ENCODE assay signal across 11 mouse cellular contexts in genomic region chr19:15201262-15201661, GRCm38 (mm10).
DNase-seq lines count a peak whose midpoint lies in the region; ATAC-seq lines count a peak whose summit lies in the region.
"Had no signal": no experiment of that assay in that cellular context is flagged by ENCODE, and none has a peak within 500 bp of the region (broad histone marks: within the 10 kb centered on the region; RNA-seq: fewer than 3 reads in every experiment).

No protein-coding gene starts in this region.

- H3K4me2 ChIP-seq in hindbrain, embryonic 16.5 days (ENCODE audit: low read length) = no peak overlapping the region
- H3K4me2 ChIP-seq in forebrain, embryonic 12.5 days = no peak overlapping the region
- no peak overlapping the region for H3K4me2 ChIP-seq in midbrain, embryonic 16.5 days (ENCODE audit: low read length)
- H3K4me2 ChIP-seq: limb, embryonic 12.5 days had no signal

- H3K4me3 ChIP-seq in hindbrain, embryonic 10.5 days = no peak overlapping the region
- H3K4me3 ChIP-seq in hindbrain, embryonic 16.5 days (ENCODE audit: low read length) = no peak overlapping the region
- no peak overlapping the region for H3K4me3 ChIP-seq in forebrain, embryonic 12.5 days (replicated peaks)
- no peak overlapping the region for H3K4me3 ChIP-seq in midbrain, embryonic 16.5 days (ENCODE audit: low read depth, low read length)
- H3K4me3 ChIP-seq: limb, embryonic 12.5 days had no signal

- H3K9me3 ChIP-seq in hindbrain, embryonic 10.5 days = no peaks in the 10 kb centered on the region
- no peaks in the 10 kb centered on the region for H3K9me3 ChIP-seq in hindbrain, embryonic 16.5 days (ENCODE audit: control insufficient read depth, low read length)
- no peaks in the 10 kb centered on the region for H3K9me3 ChIP-seq in forebrain, embryonic 12.5 days
- H3K9me3 ChIP-seq in midbrain, embryonic 16.5 days (replicated peaks; ENCODE audit: control insufficient read depth, low read length, poor library complexity, severe bottlenecking) = no peaks in the 10 kb centered on the region
- H3K9me3 ChIP-seq: limb, embryonic 12.5 days had no signal

- no peaks in the 10 kb centered on the region for H3K36me3 ChIP-seq in hindbrain, embryonic 10.5 days
- H3K36me3 ChIP-seq in hindbrain, embryonic 16.5 days (ENCODE audit: control insufficient read depth, insufficient read depth, low read length) = no peaks in the 10 kb centered on the region
- no peaks in the 10 kb centered on the region for H3K36me3 ChIP-seq in forebrain, embryonic 12.5 days (replicated peaks)
- H3K36me3 ChIP-seq in midbrain, embryonic 16.5 days (ENCODE audit: control insufficient read depth, insufficient read depth, low read length) = no peaks in the 10 kb centered on the region
- H3K36me3 ChIP-seq: limb, embryonic 12.5 days had no signal

- H3K9ac ChIP-seq in hindbrain, embryonic 16.5 days (ENCODE audit: low read depth, low read length) = no peak overlapping the region
- H3K9ac ChIP-seq in forebrain, embryonic 12.5 days = no peak overlapping the region
- no peak overlapping the region for H3K9ac ChIP-seq in midbrain, embryonic 16.5 days (ENCODE audit: low read depth, low read length)
- H3K9ac ChIP-seq: limb, embryonic 12.5 days had no signal

- H3K27ac ChIP-seq in hindbrain, embryonic 10.5 days = peak overlapping the region; percentile 5; the same call in 1 of the 2 replicates
- no peak overlapping the region for H3K27ac ChIP-seq in hindbrain, embryonic 16.5 days (ENCODE audit: low read depth, low read length)
- H3K27ac ChIP-seq in forebrain, embryonic 12.5 days = peak overlapping the region; percentile 68
- no peak overlapping the region for H3K27ac ChIP-seq in midbrain, embryonic 16.5 days (ENCODE audit: low read length)
- H3K27ac ChIP-seq: limb, embryonic 12.5 days had no signal

- H3K4me1 ChIP-seq in hindbrain, embryonic 10.5 days (replicated peaks) = peaks cover 11% of the 10 kb centered on the region
- H3K4me1 ChIP-seq in hindbrain, embryonic 16.5 days (ENCODE audit: control insufficient read depth, insufficient read depth, low read depth, low read length) = no peaks in the 10 kb centered on the region
- peaks cover 20% of the 10 kb centered on the region for H3K4me1 ChIP-seq in forebrain, embryonic 12.5 days
- peaks cover 9% of the 10 kb centered on the region; the same call in 1 of the 2 replicates for H3K4me1 ChIP-seq in midbrain, embryonic 16.5 days (ENCODE audit: control insufficient read depth, insufficient read depth, low read length)
- H3K4me1 ChIP-seq: limb, embryonic 12.5 days had no signal

- DNase-seq in hindbrain, embryonic 10.5 days (ENCODE audit: low spot score) = no peak
- peak; percentile 4 for DNase-seq in lung, postnatal 10 days
- no peak for DNase-seq in lung, postnatal 14 days
- DNase-seq in gastrocnemius, postnatal 25 days = no peak
- DNase-seq: cerebellum, adult 8-10 months; thymus, postnatal 14 days had no signal

- 31% methylated on average over 3 of the region's 3 CpGs for WGBS in hindbrain, embryonic 10.5 days
- WGBS in hindbrain, embryonic 16.5 days = 17% methylated on average over 3 of the region's 3 CpGs
- WGBS in forebrain, embryonic 12.5 days = 14% methylated on average over 3 of the region's 3 CpGs
- WGBS in midbrain, embryonic 16.5 days = 11% methylated on average over 3 of the region's 3 CpGs

- ATAC-seq in hindbrain, embryonic 16.5 days = no peak; the same call in 1 of the 2 replicates
- peak; percentile 36; the same call in 1 of the 2 replicates for ATAC-seq in forebrain, embryonic 12.5 days (ENCODE audit: low FRiP score)
- 0 out of 2 replicates have a peak, but pooled peaks have one; percentile 32 for ATAC-seq in midbrain, embryonic 16.5 days
- no peak for ATAC-seq in megakaryocyte-erythroid progenitor cell, adult 5-6 weeks (replicated peaks; ENCODE audit: low FRiP score, low TSS enrichment, poor library complexity, severe bottlenecking)

- H3K27me3 ChIP-seq in hindbrain, embryonic 10.5 days (ENCODE audit: insufficient read depth, poor library complexity, severe bottlenecking) = no peaks in the 10 kb centered on the region
- H3K27me3 ChIP-seq in hindbrain, embryonic 16.5 days (replicated peaks; ENCODE audit: control insufficient read depth, insufficient read depth, low read length) = no peaks in the 10 kb centered on the region
- H3K27me3 ChIP-seq in forebrain, embryonic 12.5 days = no peaks in the 10 kb centered on the region
- H3K27me3 ChIP-seq in midbrain, embryonic 16.5 days (ENCODE audit: control insufficient read depth, insufficient read depth, low read depth, low read length) = no peaks in the 10 kb centered on the region
- H3K27me3 ChIP-seq: limb, embryonic 12.5 days had no signal

Comparison
In these comparisons a context has a peak if more than half of its experiments do, and no peak if none do; other contexts are left out.
1. H3K27ac ChIP-seq: peak in hindbrain, embryonic 10.5 days (single experiment) and forebrain, embryonic 12.5 days (single experiment); none in hindbrain, embryonic 16.5 days (single experiment) and midbrain, embryonic 16.5 days (single experiment).
2. ATAC-seq: peak in forebrain, embryonic 12.5 days (single experiment) and midbrain, embryonic 16.5 days (single experiment); none in hindbrain, embryonic 16.5 days (single experiment) and megakaryocyte-erythroid progenitor cell, adult 5-6 weeks (single experiment).